Mouse (Mus musculus): ENCODE results near the gene Plekhg1. TPM values are rescaled to one million over a fixed set of nuclear protein-coding genes. Genes with fewer than 3 reads are reported as not detected.

Gene Plekhg1
- 1.1 TPM in 2 replicates for polyA plus RNA-seq (2012; rRNA removed)

GRCm38 (mm10) chr10:3740148-3740503, at the start of gene Plekhg1:
Gene Plekhg1, plus strand, starts transcription at chr10:3740364.

DNA sequence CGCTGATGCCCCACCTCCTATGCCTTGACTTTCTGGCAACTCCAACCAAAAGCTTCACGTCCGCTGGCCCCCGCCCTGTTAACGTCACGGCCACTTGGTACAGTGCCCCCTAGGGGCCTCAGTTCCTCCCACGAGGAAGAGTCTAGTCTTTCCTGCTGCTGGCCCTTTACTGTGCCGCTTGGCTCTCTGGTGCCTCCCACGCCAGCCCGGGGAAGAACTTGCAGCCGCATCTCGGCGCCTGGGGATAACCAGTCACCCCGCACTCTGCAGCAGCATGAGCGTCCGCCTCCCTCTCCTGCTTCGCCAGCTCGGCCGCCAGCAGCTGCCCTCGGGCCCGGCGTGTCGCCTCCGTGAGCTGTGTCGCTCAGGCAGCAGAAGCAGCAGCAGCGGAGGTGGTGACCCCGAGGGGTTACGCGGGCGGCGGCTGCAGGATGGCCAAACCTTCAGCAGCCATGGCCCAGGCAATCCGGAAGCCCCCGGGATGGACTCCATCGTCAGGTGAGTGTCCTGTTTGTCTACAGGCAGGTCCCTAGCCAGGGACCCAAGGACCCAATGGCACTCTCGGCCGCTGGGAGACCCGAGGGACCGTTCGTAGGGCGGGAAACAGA, 232.9 kb downstream of the Plekhg1 start, which contains the start of gene Mthfd1l:
Gene Mthfd1l (plus strand): TSS at position 138 of the 608 bp plus-strand sequence.

Other genes with a start within 250 kb of the Plekhg1 start
- 4.2 and 4.3 TPM in 2 replicates for gene Iyd, start 200.1 kb upstream of the Plekhg1 start, polyA plus RNA-seq (2012; rRNA removed)
- 18.3 and 21.2 TPM in 2 replicates for gene Mthfd1l, start 232.8 kb downstream of the Plekhg1 start, polyA plus RNA-seq (2012; rRNA removed)

All from liver, embryonic 14 days (tissue).